Mouse (Mus musculus): ENCODE measurements around the gene Fbxl21.

Gene Fbxl21

GRCm38 (mm10) chr13:56529685-56530084, 7.4 kb downstream of the Fbxl21 start:
- no peak for DNase-seq (ENCODE audit: extremely low read depth, insufficient read length, low spot score)

GRCm38 (mm10) chr13:56534931-56535330, 12.7 kb downstream of the Fbxl21 start:
- DNase-seq (ENCODE audit: extremely low read depth, insufficient read length, low spot score): no peak

- no peak for DNase-seq (ENCODE audit: extremely low read depth, insufficient read length, low spot score)
Measured at GRCm38 (mm10) chr13:56535570-56535969, 13.3 kb downstream of the Fbxl21 start.

GRCm38 (mm10) chr13:56537026-56537425, 14.8 kb downstream of the Fbxl21 start:
- no peak for DNase-seq (ENCODE audit: extremely low read depth, insufficient read length, low spot score)

- DNase-seq (ENCODE audit: extremely low read depth, insufficient read length, low spot score): no peak
Measured at GRCm38 (mm10) chr13:56539846-56540245, 17.6 kb downstream of the Fbxl21 start.

GRCm38 (mm10) chr13:56543805-56544204, 21.5 kb downstream of the Fbxl21 start:
- no peak for DNase-seq (ENCODE audit: extremely low read depth, insufficient read length, low spot score)

GRCm38 (mm10) chr13:56544956-56545355, 22.7 kb downstream of the Fbxl21 start:
- no peak for DNase-seq (ENCODE audit: extremely low read depth, insufficient read length, low spot score)

GRCm38 (mm10) chr13:56548401-56548800, 26.1 kb downstream of the Fbxl21 start, which contains the start of gene Lect2:
Lect2 (minus strand) TSS chr13:56548502.
- no peak for DNase-seq (ENCODE audit: extremely low read depth, insufficient read length, low spot score)

GRCm38 (mm10) chr13:56549364-56549763, 27.1 kb downstream of the Fbxl21 start:
- DNase-seq (ENCODE audit: extremely low read depth, insufficient read length, low spot score): peak; percentile 78

GRCm38 (mm10) chr13:56550574-56550973, 28.3 kb downstream of the Fbxl21 start:
- DNase-seq (ENCODE audit: extremely low read depth, insufficient read length, low spot score): no peak

GRCm38 (mm10) chr13:56551661-56552060, 29.4 kb downstream of the Fbxl21 start:
- no peak for DNase-seq (ENCODE audit: extremely low read depth, insufficient read length, low spot score)

- no peak for DNase-seq (ENCODE audit: extremely low read depth, insufficient read length, low spot score)
Measured at GRCm38 (mm10) chr13:56553923-56554322, 31.7 kb downstream of the Fbxl21 start.

GRCm38 (mm10) chr13:56554409-56554808, 32.1 kb downstream of the Fbxl21 start:
- DNase-seq (ENCODE audit: extremely low read depth, insufficient read length, low spot score): peak; percentile 23

GRCm38 (mm10) chr13:56555957-56556356, 33.7 kb downstream of the Fbxl21 start:
- DNase-seq (ENCODE audit: extremely low read depth, insufficient read length, low spot score): no peak

GRCm38 (mm10) chr13:56556701-56557100, 34.4 kb downstream of the Fbxl21 start:
- DNase-seq (ENCODE audit: extremely low read depth, insufficient read length, low spot score): no peak

GRCm38 (mm10) chr13:56558811-56559210, 36.5 kb downstream of the Fbxl21 start:
- no peak for DNase-seq (ENCODE audit: extremely low read depth, insufficient read length, low spot score)

GRCm38 (mm10) chr13:56559841-56560370, 37.6 kb downstream of the Fbxl21 start:
- DNase-seq (ENCODE audit: extremely low read depth, insufficient read length, low spot score): no peak

- DNase-seq (ENCODE audit: extremely low read depth, insufficient read length, low spot score): no peak
Measured at GRCm38 (mm10) chr13:56561129-56561528, 38.9 kb downstream of the Fbxl21 start.

GRCm38 (mm10) chr13:56563075-56563474, 40.8 kb downstream of the Fbxl21 start:
- DNase-seq (ENCODE audit: extremely low read depth, insufficient read length, low spot score): no peak

GRCm38 (mm10) chr13:56566336-56566735, 44.1 kb downstream of the Fbxl21 start:
- DNase-seq (ENCODE audit: extremely low read depth, insufficient read length, low spot score): no peak

- DNase-seq (ENCODE audit: extremely low read depth, insufficient read length, low spot score): no peak
Measured at GRCm38 (mm10) chr13:56571645-56572044, 49.4 kb downstream of the Fbxl21 start.

GRCm38 (mm10) chr13:56575074-56575473, 52.8 kb downstream of the Fbxl21 start:
- DNase-seq (ENCODE audit: extremely low read depth, insufficient read length, low spot score): no peak

GRCm38 (mm10) chr13:56575701-56576321, 53.5 kb downstream of the Fbxl21 start:
- peak; percentile 53 for DNase-seq (ENCODE audit: extremely low read depth, insufficient read length, low spot score)
